Mouse (Mus musculus): ENCODE data around the gene Gpha2.

- TF ChIP-seq GATA1 (IDR thresholded peaks at IDR 0.05; ENCODE audit: low read length) = no peak
- TF ChIP-seq TAL1 (IDR thresholded peaks at IDR 0.05; ENCODE audit: low read length) = no peak
These were observed 49.7 kb downstream of the Gpha2 start for GRCm38 (mm10) chr19:6275740-6276389.
